Mouse (Mus musculus): ENCODE results near the gene Spn. TPM values are rescaled to one million over a fixed set of nuclear protein-coding genes. Genes with fewer than 3 reads are reported as not detected.
"Not testable (repeated sequence)": the region's sequence is repeated elsewhere in the genome, so short reads cannot be mapped to it uniquely, and the experiment has no call there.

Gene Spn
- not detected in 2 replicates for polyA plus RNA-seq (2014; fragmentation: Nextera tagmentation; extraction: Ambion mirVana)

DNA sequence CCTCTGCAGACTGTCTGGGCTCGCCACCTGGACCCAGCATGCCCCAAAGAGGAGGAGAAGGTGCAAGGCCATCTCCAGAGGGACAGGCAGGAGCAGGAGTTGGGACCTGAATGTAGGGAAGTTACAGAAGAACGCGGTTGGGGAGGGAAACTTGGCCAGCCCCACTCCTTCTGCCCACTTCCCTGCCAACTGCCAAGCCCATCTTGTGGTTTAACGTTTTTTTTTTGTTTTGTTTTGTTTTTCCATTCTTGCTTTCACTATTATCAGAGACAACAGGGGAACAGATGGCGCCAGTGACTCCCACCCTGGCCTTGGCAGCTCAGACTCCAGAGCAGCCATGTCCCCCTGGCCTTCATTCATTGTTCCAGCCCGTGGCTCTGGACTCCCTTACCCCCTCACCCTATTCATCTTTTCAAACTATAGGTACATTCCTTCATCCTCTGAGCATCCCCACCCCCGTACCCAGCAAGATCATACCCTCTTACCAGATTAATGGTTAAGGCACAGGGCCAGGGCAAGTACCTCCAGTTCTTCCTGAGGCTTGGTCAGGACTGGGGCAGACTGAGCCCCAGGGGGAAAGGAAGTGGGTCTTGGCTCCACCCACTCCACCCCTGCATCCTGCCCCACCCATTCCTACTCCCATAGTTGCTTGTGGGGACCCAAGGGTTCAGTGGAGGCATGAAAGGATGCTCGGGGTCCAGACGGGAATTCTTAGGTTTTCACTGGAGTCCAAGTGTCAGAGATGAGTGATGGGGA, at the start of gene Spn:
TSS of gene Spn (minus strand) at position 562 of the 756 bp plus-strand sequence.
- no peak within 1 kb of the TSS for H3K9ac ChIP-seq (replicated peaks; ENCODE audit: low read depth, low read length)
- H3K4me1 ChIP-seq (ENCODE audit: control insufficient read depth, insufficient read depth, low read length) = no peaks in the 10 kb centered on the region
- no peak within 1 kb of the TSS for H3K27ac ChIP-seq (ENCODE audit: low read depth, low read length)
- H3K36me3 ChIP-seq (ENCODE audit: control insufficient read depth, insufficient read depth, low read length) = no peaks in the 10 kb centered on the region
- no peak within 1 kb of the TSS for H3K4me3 ChIP-seq (ENCODE audit: low read depth, low read length)
- H3K9me3 ChIP-seq (ENCODE audit: control insufficient read depth, low read length) = no peaks in the 10 kb centered on the region
- H3K27me3 ChIP-seq (ENCODE audit: control insufficient read depth, insufficient read depth, low read length) = no peaks in the 10 kb centered on the region
- H3K4me2 ChIP-seq (ENCODE audit: low read depth, low read length) = no peak within 1 kb of the TSS
- ATAC-seq (ENCODE audit: low read depth) = no peak
- WGBS = 78% methylated on average over 9 of the region's 9 CpGs

- H3K4me1 ChIP-seq (ENCODE audit: control insufficient read depth, insufficient read depth, low read length) = no peaks in the 10 kb centered on the region
- ATAC-seq (ENCODE audit: low read depth) = no peak
- H3K36me3 ChIP-seq (ENCODE audit: control insufficient read depth, insufficient read depth, low read length) = peaks cover 12% of the 10 kb centered on the region; the same call in 1 of the 2 replicates
- no peak overlapping the region for H3K27ac ChIP-seq (ENCODE audit: low read depth, low read length)
- no peak overlapping the region for H3K4me2 ChIP-seq (ENCODE audit: low read depth, low read length)
- H3K9ac ChIP-seq (replicated peaks; ENCODE audit: low read depth, low read length) = no peak overlapping the region
- H3K27me3 ChIP-seq (ENCODE audit: control insufficient read depth, insufficient read depth, low read length) = no peaks in the 10 kb centered on the region
- 77% methylated on average over 9 of the region's 10 CpGs for WGBS
- no peaks in the 10 kb centered on the region for H3K9me3 ChIP-seq (ENCODE audit: control insufficient read depth, low read length)
- H3K4me3 ChIP-seq (ENCODE audit: low read depth, low read length) = no peak overlapping the region
Measured at GRCm38 (mm10) chr7:127187351-127187750, 49.7 kb upstream of the Spn start.

DNA sequence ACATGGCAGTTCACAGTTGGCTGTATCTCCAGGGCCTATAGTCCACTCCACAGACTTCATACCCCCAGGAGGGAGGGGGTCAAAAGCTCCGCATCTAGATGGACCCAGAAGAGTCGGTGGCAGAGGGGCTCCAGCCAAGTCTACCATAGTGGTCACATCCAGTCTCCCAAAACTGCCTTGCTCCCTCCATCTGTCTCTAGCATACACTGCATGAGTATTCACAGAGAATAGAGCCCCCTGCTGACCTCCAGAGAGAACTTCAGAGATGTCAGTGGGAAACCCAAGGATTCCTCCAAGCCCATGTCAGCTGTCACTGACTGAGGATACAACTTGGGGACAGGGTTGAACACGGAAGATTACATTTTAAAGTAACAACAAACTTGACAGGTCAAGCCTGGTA, 48.0 kb upstream of the Spn start:
- Histone ChIP-seq H3K9ac (replicated peaks; ENCODE audit: low read depth, low read length) (no peak overlapping the region), H3K4me1 (ENCODE audit: control insufficient read depth, insufficient read depth, low read length) (no peaks in the 10 kb centered on the region), H3K27me3 (ENCODE audit: control insufficient read depth, insufficient read depth, low read length) (no peaks in the 10 kb centered on the region), H3K9me3 (ENCODE audit: control insufficient read depth, low read length) (no peaks in the 10 kb centered on the region), H3K4me2 (ENCODE audit: low read depth, low read length) (no peak overlapping the region), H3K36me3 (ENCODE audit: control insufficient read depth, insufficient read depth, low read length) (no peaks in the 10 kb centered on the region), H3K27ac (ENCODE audit: low read depth, low read length) (no peak overlapping the region), H3K4me3 (ENCODE audit: low read depth, low read length) (no peak overlapping the region)
- ATAC-seq (ENCODE audit: low read depth) = no peak
- 82% methylated on average over 3 of the region's 3 CpGs for whole genome bisulfite sequencing

GRCm38 (mm10) chr7:127184720-127185119, 47.1 kb upstream of the Spn start:
- Histone ChIP-seq H3K36me3 (ENCODE audit: control insufficient read depth, insufficient read depth, low read length) (no peaks in the 10 kb centered on the region), H3K4me1 (ENCODE audit: control insufficient read depth, insufficient read depth, low read length) (no peaks in the 10 kb centered on the region), H3K27me3 (ENCODE audit: control insufficient read depth, insufficient read depth, low read length) (no peaks in the 10 kb centered on the region), H3K4me3 (ENCODE audit: low read depth, low read length) (no peak overlapping the region), H3K27ac (ENCODE audit: low read depth, low read length) (no peak overlapping the region), H3K9me3 (ENCODE audit: control insufficient read depth, low read length) (no peaks in the 10 kb centered on the region), H3K4me2 (ENCODE audit: low read depth, low read length) (no peak overlapping the region), H3K9ac (replicated peaks; ENCODE audit: low read depth, low read length) (no peak overlapping the region)
- 77% methylated on average over 1 of the region's 1 CpGs for WGBS
- ATAC-seq (ENCODE audit: low read depth) = no peak

DNA sequence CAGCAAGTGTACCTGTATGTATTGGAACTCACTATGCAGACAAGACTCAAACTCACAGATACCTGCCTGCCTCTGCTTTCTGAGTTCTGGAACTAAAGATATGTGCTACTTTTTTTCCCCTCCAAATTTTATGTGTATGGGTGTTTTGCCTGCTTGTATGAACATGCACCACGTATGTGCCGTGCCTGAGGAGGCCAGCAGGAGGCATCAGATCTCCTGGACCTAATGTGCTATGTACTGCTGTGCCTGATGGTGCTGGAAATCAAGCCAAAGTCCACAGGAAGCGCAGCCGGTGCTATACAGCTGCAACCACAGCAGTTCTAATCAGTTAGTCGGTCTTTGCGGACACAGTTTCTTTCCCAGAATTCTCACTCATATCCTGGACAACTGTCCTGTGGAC, 46.2 kb upstream of the Spn start:
- no peak overlapping the region for H3K9ac ChIP-seq (replicated peaks; ENCODE audit: low read depth, low read length)
- H3K27ac ChIP-seq (ENCODE audit: low read depth, low read length) = no peak overlapping the region
- ATAC-seq (ENCODE audit: low read depth) = no peak
- H3K4me3 ChIP-seq (ENCODE audit: low read depth, low read length) = no peak overlapping the region
- no peaks in the 10 kb centered on the region for H3K9me3 ChIP-seq (ENCODE audit: control insufficient read depth, low read length)
- 76% methylated on average over 6 of the region's 6 CpGs for WGBS
- H3K36me3 ChIP-seq (ENCODE audit: control insufficient read depth, insufficient read depth, low read length) = no peaks in the 10 kb centered on the region
- H3K27me3 ChIP-seq (ENCODE audit: control insufficient read depth, insufficient read depth, low read length) = no peaks in the 10 kb centered on the region
- no peak overlapping the region for H3K4me2 ChIP-seq (ENCODE audit: low read depth, low read length)
- H3K4me1 ChIP-seq (ENCODE audit: control insufficient read depth, insufficient read depth, low read length) = no peaks in the 10 kb centered on the region

DNA sequence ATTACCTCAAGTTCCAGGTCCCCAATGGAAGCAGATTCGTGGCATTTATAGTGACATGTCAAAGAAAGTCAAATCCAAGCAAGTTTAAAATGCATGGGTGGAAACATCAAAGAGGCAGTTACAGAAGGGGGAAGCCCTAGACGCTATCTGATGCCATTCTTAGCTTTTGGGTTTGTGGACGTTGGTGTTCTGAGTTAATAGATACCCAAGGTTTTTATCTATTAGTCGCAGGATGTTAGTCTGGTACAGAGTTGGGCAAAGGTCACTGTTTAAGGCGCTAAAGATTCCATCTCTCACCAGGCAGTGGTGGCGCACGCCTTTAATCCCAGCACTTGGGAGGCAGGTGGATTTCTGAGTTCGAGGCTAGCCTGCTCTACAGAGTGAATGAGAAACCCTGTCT, 45.7 kb upstream of the Spn start:
- H3K4me3 ChIP-seq (ENCODE audit: low read depth, low read length) = no peak overlapping the region
- H3K4me1 ChIP-seq (ENCODE audit: control insufficient read depth, insufficient read depth, low read length) = no peaks in the 10 kb centered on the region
- H3K36me3 ChIP-seq (ENCODE audit: control insufficient read depth, insufficient read depth, low read length) = no peaks in the 10 kb centered on the region
- H3K27me3 ChIP-seq (ENCODE audit: control insufficient read depth, insufficient read depth, low read length) = no peaks in the 10 kb centered on the region
- no peak for ATAC-seq (ENCODE audit: low read depth)
- no peak overlapping the region for H3K9ac ChIP-seq (replicated peaks; ENCODE audit: low read depth, low read length)
- 82% methylated on average over 8 of the region's 8 CpGs for WGBS
- H3K4me2 ChIP-seq (ENCODE audit: low read depth, low read length) = no peak overlapping the region
- H3K9me3 ChIP-seq (ENCODE audit: control insufficient read depth, low read length) = no peaks in the 10 kb centered on the region
- no peak overlapping the region for H3K27ac ChIP-seq (ENCODE audit: low read depth, low read length)

- not testable (repeated sequence) for H3K4me3 ChIP-seq (ENCODE audit: low read depth, low read length); H3K27me3 ChIP-seq (ENCODE audit: control insufficient read depth, insufficient read depth, low read length); ATAC-seq (ENCODE audit: low read depth); H3K4me2 ChIP-seq (ENCODE audit: low read depth, low read length); H3K36me3 ChIP-seq (ENCODE audit: control insufficient read depth, insufficient read depth, low read length); H3K4me1 ChIP-seq (ENCODE audit: control insufficient read depth, insufficient read depth, low read length); H3K27ac ChIP-seq (ENCODE audit: low read depth, low read length); H3K9ac ChIP-seq (replicated peaks; ENCODE audit: low read depth, low read length); H3K9me3 ChIP-seq (ENCODE audit: control insufficient read depth, low read length)
- WGBS = 44% methylated on average over 3 of the region's 3 CpGs
Measured at GRCm38 (mm10) chr7:127181724-127182123, 44.1 kb upstream of the Spn start.

DNA sequence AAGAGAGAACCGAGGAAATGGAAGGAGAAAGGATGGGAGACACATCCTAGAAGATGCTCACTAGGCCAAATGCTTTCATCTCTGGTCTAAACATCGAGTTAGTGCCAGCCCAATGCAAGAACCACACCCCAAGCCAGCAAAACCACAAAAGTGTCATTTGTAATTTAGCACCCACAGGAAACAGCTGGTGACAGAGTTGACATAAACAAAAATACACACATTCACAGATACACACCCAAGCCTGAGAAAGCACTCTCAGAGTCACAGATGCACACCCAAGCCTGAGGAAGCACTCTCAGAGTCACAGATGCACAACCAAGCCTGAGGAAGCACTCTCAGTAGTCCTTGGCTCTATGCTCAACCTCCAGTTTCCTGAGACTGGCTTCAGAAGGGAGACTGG, 43.2 kb upstream of the Spn start:
- H3K36me3 ChIP-seq (ENCODE audit: control insufficient read depth, insufficient read depth, low read length) = no peaks in the 10 kb centered on the region
- H3K27me3 ChIP-seq (ENCODE audit: control insufficient read depth, insufficient read depth, low read length) = no peaks in the 10 kb centered on the region
- no peak overlapping the region for H3K27ac ChIP-seq (ENCODE audit: low read depth, low read length)
- no peak for ATAC-seq (ENCODE audit: low read depth)
- no peaks in the 10 kb centered on the region for H3K4me1 ChIP-seq (ENCODE audit: control insufficient read depth, insufficient read depth, low read length)
- no peak overlapping the region for H3K4me2 ChIP-seq (ENCODE audit: low read depth, low read length)
- 69% methylated on average over 2 of the region's 2 CpGs for WGBS
- no peak overlapping the region for H3K9ac ChIP-seq (replicated peaks; ENCODE audit: low read depth, low read length)
- no peaks in the 10 kb centered on the region for H3K9me3 ChIP-seq (ENCODE audit: control insufficient read depth, low read length)
- H3K4me3 ChIP-seq (ENCODE audit: low read depth, low read length) = no peak overlapping the region

- Histone ChIP-seq H3K4me2 (ENCODE audit: low read depth, low read length) (no peak overlapping the region), H3K27ac (ENCODE audit: low read depth, low read length) (no peak overlapping the region), H3K4me3 (ENCODE audit: low read depth, low read length) (no peak overlapping the region), H3K9me3 (ENCODE audit: control insufficient read depth, low read length) (no peaks in the 10 kb centered on the region), H3K4me1 (ENCODE audit: control insufficient read depth, insufficient read depth, low read length) (no peaks in the 10 kb centered on the region), H3K27me3 (ENCODE audit: control insufficient read depth, insufficient read depth, low read length) (no peaks in the 10 kb centered on the region), H3K36me3 (ENCODE audit: control insufficient read depth, insufficient read depth, low read length) (no peaks in the 10 kb centered on the region), H3K9ac (replicated peaks; ENCODE audit: low read depth, low read length) (no peak overlapping the region)
- no peak for ATAC-seq (ENCODE audit: low read depth)
- WGBS = 76% methylated on average over 4 of the region's 4 CpGs
Measured at GRCm38 (mm10) chr7:127176937-127177336, 39.3 kb upstream of the Spn start.

All from neural tube, embryonic 14.5 days (tissue).